Mouse (Mus musculus): ENCODE results near the gene Sez6. TPM values are rescaled to one million over a fixed set of nuclear protein-coding genes. Genes with fewer than 3 reads are reported as not detected.

Gene Sez6
- polyA plus RNA-seq, 1 experiment from 2014 or later = 145 TPM

- no peaks in the 10 kb centered on the region for H3K36me3 ChIP-seq (ENCODE audit: control insufficient read depth, insufficient read depth, low read length)
- H3K4me3 ChIP-seq (ENCODE audit: low read depth, low read length) = no peak overlapping the region
- H3K4me2 ChIP-seq (ENCODE audit: low read depth, low read length) = no peak overlapping the region
- ATAC-seq (ENCODE audit: low read depth) = no peak
- H3K9ac ChIP-seq (replicated peaks; ENCODE audit: low read depth, low read length) = no peak overlapping the region
- peaks cover 10% of the 10 kb centered on the region; the same call in 1 of the 2 replicates for H3K4me1 ChIP-seq (ENCODE audit: control insufficient read depth, insufficient read depth, low read length)
- peaks cover 15% of the 10 kb centered on the region for H3K27me3 ChIP-seq (ENCODE audit: control insufficient read depth, insufficient read depth, low read length)
- H3K9me3 ChIP-seq (ENCODE audit: control insufficient read depth, low read length) = no peaks in the 10 kb centered on the region
- WGBS = 22% methylated on average over 6 of the region's 6 CpGs
- no peak overlapping the region for H3K27ac ChIP-seq (ENCODE audit: low read depth, low read length)
These were observed 17.1 kb upstream of the Sez6 start for GRCm38 (mm10) chr11:77913505-77913904.

DNA sequence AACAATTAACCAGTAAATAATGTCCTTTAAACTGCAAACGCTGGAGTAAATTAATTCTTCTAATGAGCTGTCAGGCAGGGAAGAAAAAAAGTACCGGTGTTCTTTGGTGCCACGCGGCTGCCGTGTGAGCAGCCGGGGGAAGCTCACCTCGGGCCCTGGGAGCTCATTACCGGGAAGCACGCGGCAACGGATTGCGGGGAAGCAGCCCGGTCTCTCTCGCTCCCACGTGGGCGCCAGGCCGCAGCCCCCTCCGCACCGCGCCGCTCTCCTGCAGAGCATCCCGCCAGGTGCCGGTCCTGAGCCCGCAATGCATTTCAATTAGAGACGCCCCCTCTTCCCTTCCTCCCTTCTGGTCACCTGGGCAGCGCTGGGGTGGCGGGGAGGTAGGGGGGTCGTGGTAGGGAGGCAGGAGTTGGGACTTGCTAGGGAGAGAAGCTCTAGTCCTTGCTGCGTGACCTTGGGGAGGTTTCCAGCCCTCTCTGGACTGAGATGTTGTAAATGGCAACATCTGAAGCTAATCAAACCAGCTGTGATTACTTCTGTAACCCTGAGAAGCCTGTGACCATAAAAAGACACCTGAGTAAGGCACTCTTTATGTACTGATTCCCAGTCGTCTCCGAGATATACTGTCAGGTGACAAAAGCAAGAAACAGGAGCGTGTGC lies 15.9 kb upstream of the Sez6 start:
- Histone ChIP-seq H3K9ac (replicated peaks; ENCODE audit: low read depth, low read length) (no peak overlapping the region), H3K27me3 (ENCODE audit: control insufficient read depth, insufficient read depth, low read length) (peaks cover 15% of the 10 kb centered on the region), H3K36me3 (ENCODE audit: control insufficient read depth, insufficient read depth, low read length) (no peaks in the 10 kb centered on the region), H3K4me3 (ENCODE audit: low read depth, low read length) (no peak overlapping the region), H3K27ac (ENCODE audit: low read depth, low read length) (peak overlapping the region; percentile 57), H3K9me3 (ENCODE audit: control insufficient read depth, low read length) (no peaks in the 10 kb centered on the region), H3K4me2 (ENCODE audit: low read depth, low read length) (peak overlapping the region; percentile 34), H3K4me1 (ENCODE audit: control insufficient read depth, insufficient read depth, low read length) (peaks cover 10% of the 10 kb centered on the region; the same call in 1 of the 2 replicates)
- ATAC-seq (ENCODE audit: low read depth) = no peak
- WGBS = 2% methylated on average over 31 of the region's 32 CpGs

- no peak overlapping the region for H3K4me2 ChIP-seq (ENCODE audit: low read depth, low read length)
- H3K4me1 ChIP-seq (ENCODE audit: control insufficient read depth, insufficient read depth, low read length) = peaks cover 10% of the 10 kb centered on the region; the same call in 1 of the 2 replicates
- no peak overlapping the region for H3K27ac ChIP-seq (ENCODE audit: low read depth, low read length)
- H3K27me3 ChIP-seq (ENCODE audit: control insufficient read depth, insufficient read depth, low read length) = peaks cover 15% of the 10 kb centered on the region
- H3K9me3 ChIP-seq (ENCODE audit: control insufficient read depth, low read length) = no peaks in the 10 kb centered on the region
- H3K4me3 ChIP-seq (ENCODE audit: low read depth, low read length) = no peak overlapping the region
- WGBS = 88% methylated on average over 4 of the region's 4 CpGs
- H3K36me3 ChIP-seq (ENCODE audit: control insufficient read depth, insufficient read depth, low read length) = no peaks in the 10 kb centered on the region
- no peak for ATAC-seq (ENCODE audit: low read depth)
- H3K9ac ChIP-seq (replicated peaks; ENCODE audit: low read depth, low read length) = no peak overlapping the region
These were observed 13.9 kb upstream of the Sez6 start for GRCm38 (mm10) chr11:77916741-77917140.

DNA sequence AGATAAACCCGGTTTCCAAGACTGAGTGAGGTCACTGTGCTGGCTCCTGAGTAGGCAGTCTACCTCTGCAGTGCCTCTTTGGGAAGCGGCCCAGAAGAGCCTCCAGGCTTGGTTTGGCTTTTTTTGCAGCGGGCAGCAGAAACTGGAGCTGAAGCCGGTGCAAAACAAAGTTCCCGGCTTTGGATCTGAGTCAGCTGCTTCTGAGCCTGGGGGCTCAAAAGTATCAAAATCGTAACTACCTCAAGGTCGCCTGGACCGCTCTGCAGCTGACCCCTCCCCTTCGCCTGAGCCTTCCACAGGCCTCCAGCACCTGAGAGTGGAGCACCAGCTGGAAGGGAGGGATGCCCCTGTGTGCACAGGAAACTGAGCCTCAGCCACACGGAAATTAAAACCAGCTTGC lies 13.4 kb upstream of the Sez6 start:
- Histone ChIP-seq H3K27me3 (ENCODE audit: control insufficient read depth, insufficient read depth, low read length) (peaks cover 15% of the 10 kb centered on the region), H3K4me2 (ENCODE audit: low read depth, low read length) (no peak overlapping the region), H3K36me3 (ENCODE audit: control insufficient read depth, insufficient read depth, low read length) (no peaks in the 10 kb centered on the region), H3K9me3 (ENCODE audit: control insufficient read depth, low read length) (no peaks in the 10 kb centered on the region), H3K4me3 (ENCODE audit: low read depth, low read length) (no peak overlapping the region), H3K9ac (replicated peaks; ENCODE audit: low read depth, low read length) (no peak overlapping the region), H3K4me1 (ENCODE audit: control insufficient read depth, insufficient read depth, low read length) (peaks cover 10% of the 10 kb centered on the region; the same call in 1 of the 2 replicates), H3K27ac (ENCODE audit: low read depth, low read length) (no peak overlapping the region)
- 50% methylated on average over 10 of the region's 10 CpGs for WGBS
- no peak for ATAC-seq (ENCODE audit: low read depth)

GRCm38 (mm10) chr11:77923285-77923684 lies 7.3 kb upstream of the Sez6 start:
- peaks cover 6% of the 10 kb centered on the region; the same call in 1 of the 2 replicates for H3K4me1 ChIP-seq (ENCODE audit: control insufficient read depth, insufficient read depth, low read length)
- 46% methylated on average over 4 of the region's 4 CpGs for WGBS
- H3K9me3 ChIP-seq (ENCODE audit: control insufficient read depth, low read length) = no peaks in the 10 kb centered on the region
- no peak for ATAC-seq (ENCODE audit: low read depth)
- H3K4me2 ChIP-seq (ENCODE audit: low read depth, low read length) = no peak overlapping the region
- no peak overlapping the region for H3K4me3 ChIP-seq (ENCODE audit: low read depth, low read length)
- H3K27me3 ChIP-seq (ENCODE audit: control insufficient read depth, insufficient read depth, low read length) = no peaks in the 10 kb centered on the region
- no peaks in the 10 kb centered on the region for H3K36me3 ChIP-seq (ENCODE audit: control insufficient read depth, insufficient read depth, low read length)
- no peak overlapping the region for H3K27ac ChIP-seq (ENCODE audit: low read depth, low read length)
- H3K9ac ChIP-seq (replicated peaks; ENCODE audit: low read depth, low read length) = no peak overlapping the region

GRCm38 (mm10) chr11:77925836-77926657 lies 4.6 kb upstream of the Sez6 start:
- 0 out of 2 replicates have a peak, but pooled peaks have one; percentile 47 for ATAC-seq (ENCODE audit: low read depth)
- Histone ChIP-seq H3K4me3 (ENCODE audit: low read depth, low read length) (no peak overlapping the region), H3K4me1 (ENCODE audit: control insufficient read depth, insufficient read depth, low read length) (peaks cover 15% of the 10 kb centered on the region), H3K27me3 (ENCODE audit: control insufficient read depth, insufficient read depth, low read length) (peaks cover 3% of the 10 kb centered on the region; the same call in 1 of the 2 replicates), H3K27ac (ENCODE audit: low read depth, low read length) (peak overlapping the region; percentile 44), H3K9me3 (ENCODE audit: control insufficient read depth, low read length) (no peaks in the 10 kb centered on the region), H3K9ac (replicated peaks; ENCODE audit: low read depth, low read length) (no peak overlapping the region), H3K36me3 (ENCODE audit: control insufficient read depth, insufficient read depth, low read length) (no peaks in the 10 kb centered on the region), H3K4me2 (ENCODE audit: low read depth, low read length) (no peak overlapping the region)
- 21% methylated on average over 9 of the region's 9 CpGs for WGBS

- Histone ChIP-seq H3K4me2 (ENCODE audit: low read depth, low read length) (no peak overlapping the region), H3K27ac (ENCODE audit: low read depth, low read length) (no peak overlapping the region), H3K4me1 (ENCODE audit: control insufficient read depth, insufficient read depth, low read length) (peaks cover 19% of the 10 kb centered on the region), H3K27me3 (ENCODE audit: control insufficient read depth, insufficient read depth, low read length) (peaks cover 3% of the 10 kb centered on the region; the same call in 1 of the 2 replicates), H3K4me3 (ENCODE audit: low read depth, low read length) (no peak overlapping the region), H3K9ac (replicated peaks; ENCODE audit: low read depth, low read length) (no peak overlapping the region), H3K9me3 (ENCODE audit: control insufficient read depth, low read length) (no peaks in the 10 kb centered on the region), H3K36me3 (ENCODE audit: control insufficient read depth, insufficient read depth, low read length) (no peaks in the 10 kb centered on the region)
- WGBS = 8% methylated on average over 9 of the region's 9 CpGs
- no peak for ATAC-seq (ENCODE audit: low read depth)
These were observed 3.9 kb upstream of the Sez6 start for GRCm38 (mm10) chr11:77926666-77927065.

- H3K4me3 ChIP-seq (ENCODE audit: low read depth, low read length) = no peak overlapping the region
- no peak overlapping the region for H3K27ac ChIP-seq (ENCODE audit: low read depth, low read length)
- no peak for ATAC-seq (ENCODE audit: low read depth)
- no peaks in the 10 kb centered on the region for H3K36me3 ChIP-seq (ENCODE audit: control insufficient read depth, insufficient read depth, low read length)
- 68% methylated on average over 5 of the region's 5 CpGs for WGBS
- no peak overlapping the region for H3K9ac ChIP-seq (replicated peaks; ENCODE audit: low read depth, low read length)
- peaks cover 19% of the 10 kb centered on the region for H3K4me1 ChIP-seq (ENCODE audit: control insufficient read depth, insufficient read depth, low read length)
- H3K9me3 ChIP-seq (ENCODE audit: control insufficient read depth, low read length) = no peaks in the 10 kb centered on the region
- H3K4me2 ChIP-seq (ENCODE audit: low read depth, low read length) = no peak overlapping the region
- H3K27me3 ChIP-seq (ENCODE audit: control insufficient read depth, insufficient read depth, low read length) = peaks cover 7% of the 10 kb centered on the region; the same call in 1 of the 2 replicates
These were observed 2.8 kb upstream of the Sez6 start for GRCm38 (mm10) chr11:77927837-77928236.

All from neural tube, embryonic 14.5 days (tissue).